Mouse (Mus musculus): ENCODE results near the gene Cpa1.

Cpa1 gene

DNA sequence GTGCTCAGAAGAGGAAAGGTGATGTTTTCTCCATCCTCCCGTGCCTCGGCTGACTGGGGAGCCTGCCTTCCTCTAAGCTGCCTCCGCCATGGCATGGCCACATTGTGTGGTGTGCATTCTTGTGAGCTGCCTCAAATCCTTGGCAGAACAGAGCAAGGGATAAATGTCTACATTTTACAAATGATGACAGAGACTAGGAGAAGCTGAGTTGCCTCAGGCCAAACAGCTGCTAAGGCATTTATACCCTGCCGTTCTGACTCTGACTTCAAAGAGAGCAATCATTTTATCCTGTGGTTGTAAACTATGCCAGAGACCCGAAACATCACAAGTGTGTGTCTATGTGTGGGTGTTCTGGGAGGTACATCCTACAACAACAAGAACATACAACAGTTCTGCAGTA, 28.6 kb downstream of the Cpa1 start:
- DNase-seq (ENCODE audit: inconsistent age in 2 of 2, low spot score in 1 of 2) = no peak

DNA sequence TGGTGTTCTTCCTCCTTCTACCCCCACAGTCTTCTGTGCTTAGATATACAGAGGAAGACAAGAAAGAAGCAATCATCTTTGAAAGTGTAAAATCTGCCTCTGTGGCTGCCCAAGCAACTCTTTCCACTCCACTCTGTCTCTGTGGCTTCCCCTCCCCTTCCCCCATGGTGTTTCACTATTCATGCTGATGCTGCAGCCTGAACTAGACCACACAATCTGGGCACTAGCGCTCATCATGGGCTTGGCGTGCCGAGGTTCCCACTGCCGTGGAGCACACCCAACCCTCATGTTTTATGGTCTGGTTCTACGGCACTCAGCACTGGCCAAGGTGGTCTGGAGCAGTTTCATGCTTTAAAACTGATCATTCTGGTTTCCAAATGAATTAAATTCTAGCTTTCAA, 32.7 kb downstream of the Cpa1 start:
- no peak for DNase-seq (ENCODE audit: inconsistent age in 2 of 2, low spot score in 1 of 2)

DNA sequence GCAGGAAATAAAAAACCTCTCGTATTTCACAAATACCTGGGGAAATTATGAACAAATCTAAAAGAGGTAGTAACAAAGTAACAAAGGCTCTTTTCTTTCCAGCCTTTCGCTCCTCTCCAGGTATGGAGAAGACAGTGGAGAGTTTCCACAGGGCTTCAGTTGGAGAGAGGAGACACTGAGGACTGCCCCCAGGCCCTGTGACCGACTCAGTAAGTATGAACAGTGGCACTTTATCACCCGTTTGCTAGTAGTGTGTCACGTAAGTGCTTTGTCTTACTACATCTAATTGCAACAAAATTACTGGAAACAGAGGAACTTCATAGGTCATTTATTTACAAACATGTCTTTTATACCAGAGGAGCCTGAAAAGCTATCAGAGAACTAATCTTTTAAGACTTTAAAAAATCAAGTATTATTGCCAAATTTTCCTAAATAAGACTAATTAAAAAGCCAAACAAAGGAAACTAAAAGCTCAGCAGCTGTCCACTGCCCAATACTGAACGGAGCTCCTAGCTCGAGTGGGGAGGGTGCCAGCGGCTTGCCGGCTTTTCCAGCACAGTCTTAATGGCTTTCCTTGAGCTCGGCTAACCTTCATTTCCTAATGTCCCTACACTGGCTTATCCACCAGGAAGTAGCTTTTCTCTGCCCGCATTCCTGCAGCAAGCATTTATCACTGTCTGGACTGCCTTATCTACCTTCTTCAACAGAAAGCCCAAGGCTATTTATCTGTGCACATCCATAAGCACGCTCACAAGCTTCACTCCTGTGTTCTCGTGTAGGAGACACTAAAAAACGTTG, 34.9 kb downstream of the Cpa1 start:
- DNase-seq (ENCODE audit: inconsistent age in 2 of 2, low spot score in 1 of 2) = peak; percentile 50 to 80

DNA sequence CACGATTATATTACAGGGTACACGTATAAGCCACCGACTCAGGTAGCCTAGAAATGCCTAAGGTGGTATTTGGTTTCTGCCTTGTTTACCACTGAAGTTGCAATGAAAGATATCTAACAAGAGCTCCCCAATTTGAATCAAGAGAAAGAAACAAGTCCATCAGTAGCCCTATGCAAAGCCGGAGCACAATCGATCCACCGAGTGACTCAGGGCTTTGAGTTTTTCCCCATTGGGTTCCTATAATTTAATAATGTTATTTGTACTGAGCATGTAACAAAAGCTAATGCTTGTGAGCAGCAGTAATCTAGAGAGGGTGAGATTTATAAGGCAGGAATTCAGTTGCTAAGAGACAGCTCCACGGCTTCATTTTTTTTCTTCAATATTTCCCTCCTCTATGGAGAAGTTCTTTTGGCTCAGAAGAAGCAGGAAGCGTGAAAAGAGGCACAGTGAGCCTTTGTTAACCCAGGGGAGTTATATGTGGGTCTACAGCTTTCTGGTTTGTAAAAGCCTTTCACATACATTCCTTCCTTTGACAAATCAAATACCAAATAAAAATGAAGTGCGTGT, 35.8 kb downstream of the Cpa1 start:
- DNase-seq (ENCODE audit: inconsistent age in 2 of 2, low spot score in 1 of 2) = peak in 1 of 2 experiments; percentile 77

DNA sequence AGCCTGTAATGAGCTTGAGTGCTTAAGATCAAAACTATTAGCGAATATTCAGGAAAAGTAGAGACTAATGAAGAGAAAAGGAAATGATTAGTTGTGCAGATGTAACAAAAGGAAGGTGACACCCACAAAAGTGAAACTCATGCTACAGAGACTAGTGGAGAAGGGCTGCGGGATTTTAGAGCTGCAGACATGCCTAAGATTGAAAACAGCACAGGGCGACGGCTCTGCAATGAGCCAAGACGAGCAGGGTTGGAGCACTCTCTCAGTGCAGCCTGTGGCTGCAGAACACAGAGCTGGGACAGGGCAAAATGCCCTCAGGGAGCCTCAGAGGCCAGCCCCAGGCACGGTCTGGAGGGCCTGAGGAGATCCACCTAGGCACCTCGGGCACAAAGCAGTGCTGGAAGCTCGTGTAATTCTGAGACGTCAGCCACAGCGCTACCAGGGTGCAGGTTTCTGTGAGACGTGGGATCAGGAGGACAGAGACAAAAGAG, 36.3 kb downstream of the Cpa1 start:
- DNase-seq (ENCODE audit: inconsistent age in 2 of 2, low spot score in 1 of 2) = peak; percentile 51 to 83

DNA sequence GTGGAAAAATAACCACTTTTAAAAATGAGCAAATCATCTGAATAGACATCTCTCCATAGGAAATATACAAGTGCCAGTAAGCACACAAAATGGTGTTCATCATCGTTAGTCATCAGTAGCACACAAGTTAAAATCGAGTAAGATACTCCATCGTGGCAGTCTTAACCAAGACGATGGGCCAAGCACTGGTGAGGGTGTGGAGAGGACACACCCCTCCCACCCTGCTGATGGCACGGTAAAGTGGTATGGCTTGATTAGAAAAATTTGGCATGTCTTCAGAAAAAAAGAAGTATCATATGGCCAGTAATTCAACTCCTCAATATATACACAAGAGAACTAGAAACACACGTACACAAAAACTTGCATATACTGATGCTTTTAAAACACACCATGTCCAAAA, 37.5 kb downstream of the Cpa1 start:
- no peak for DNase-seq (ENCODE audit: inconsistent age in 2 of 2, low spot score in 1 of 2)

DNA sequence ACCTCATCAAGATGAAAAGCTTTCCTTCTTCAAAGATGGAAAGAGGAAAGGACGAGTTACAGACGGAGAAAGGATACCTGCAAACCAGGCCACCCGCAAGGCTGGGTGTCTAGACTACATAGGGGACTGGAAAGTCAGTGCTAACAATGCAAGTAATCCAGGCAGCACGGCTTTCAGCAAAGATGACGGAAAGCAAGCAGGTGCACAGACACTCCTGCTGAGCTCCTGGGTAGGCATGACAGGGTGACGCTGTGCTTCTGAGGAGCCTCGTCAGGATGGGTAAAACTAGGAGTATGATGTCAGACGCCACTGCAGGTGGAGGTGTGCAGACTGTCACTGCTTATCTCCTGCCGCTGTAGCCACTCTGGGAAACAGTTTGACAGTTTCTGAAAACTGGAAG, 38.6 kb downstream of the Cpa1 start:
- DNase-seq (ENCODE audit: inconsistent age in 2 of 2, low spot score in 1 of 2) = no peak

DNA sequence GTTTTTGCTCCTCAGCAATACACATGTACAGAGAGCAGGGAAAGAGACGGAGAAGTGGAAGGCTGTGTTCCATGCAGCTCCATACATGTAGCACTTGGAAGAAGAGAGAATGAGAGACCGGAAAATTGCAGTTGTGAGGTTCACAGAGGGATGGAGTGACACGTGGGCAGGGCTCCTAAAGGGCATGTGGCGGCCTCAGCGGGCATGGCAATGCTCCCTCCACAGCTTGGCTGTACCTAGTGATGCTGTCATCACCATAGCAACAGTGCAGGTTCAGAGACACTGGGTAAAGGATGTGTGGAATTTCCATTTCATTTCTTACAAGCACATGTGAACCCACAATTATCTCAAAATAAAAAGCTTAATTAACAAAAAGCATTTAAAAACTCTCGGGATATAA, 39.5 kb downstream of the Cpa1 start:
- no peak for DNase-seq (ENCODE audit: inconsistent age in 2 of 2, low spot score in 1 of 2)

DNA sequence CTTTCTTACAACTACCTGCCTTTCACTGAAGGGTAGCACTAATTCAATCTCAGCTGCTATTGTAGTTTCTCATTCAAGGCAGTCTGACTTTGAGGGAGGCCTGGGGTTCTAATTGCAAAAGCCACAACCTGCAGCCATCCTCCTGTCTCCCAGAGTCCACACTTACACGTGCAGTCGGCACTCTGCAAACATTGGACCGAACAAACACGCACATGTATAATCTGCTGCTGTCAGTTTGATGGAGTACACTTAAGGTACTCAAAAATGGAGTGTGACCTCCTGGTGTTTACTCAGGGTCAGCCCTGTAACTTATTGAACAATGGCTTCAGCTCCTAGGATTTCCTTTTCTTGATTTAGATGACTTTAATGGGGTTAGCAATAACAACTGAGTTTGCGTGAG, 40.5 kb downstream of the Cpa1 start:
- DNase-seq (ENCODE audit: inconsistent age in 2 of 2, low spot score in 1 of 2) = no peak

DNA sequence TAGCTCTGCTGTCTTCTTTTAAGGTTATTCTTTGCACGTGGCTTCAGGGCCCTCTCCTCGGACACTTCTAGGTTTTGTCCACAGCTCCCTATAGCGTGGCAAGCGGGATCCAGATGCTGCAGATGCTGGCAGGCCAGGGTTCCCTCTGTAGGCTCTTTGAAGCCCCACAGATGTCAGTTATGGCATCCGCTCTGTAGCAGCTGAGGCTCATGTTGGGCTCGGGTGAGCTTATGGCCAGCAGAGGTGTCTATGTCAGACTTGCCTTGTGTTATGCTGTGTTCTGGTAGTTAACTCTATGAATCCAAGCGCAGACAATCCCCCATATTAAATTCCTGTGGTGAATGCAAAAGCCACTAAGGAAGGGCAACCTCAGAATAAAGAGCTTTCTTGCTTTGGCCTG, 41.4 kb downstream of the Cpa1 start:
- no peak for DNase-seq (ENCODE audit: inconsistent age in 2 of 2, low spot score in 1 of 2)

DNA sequence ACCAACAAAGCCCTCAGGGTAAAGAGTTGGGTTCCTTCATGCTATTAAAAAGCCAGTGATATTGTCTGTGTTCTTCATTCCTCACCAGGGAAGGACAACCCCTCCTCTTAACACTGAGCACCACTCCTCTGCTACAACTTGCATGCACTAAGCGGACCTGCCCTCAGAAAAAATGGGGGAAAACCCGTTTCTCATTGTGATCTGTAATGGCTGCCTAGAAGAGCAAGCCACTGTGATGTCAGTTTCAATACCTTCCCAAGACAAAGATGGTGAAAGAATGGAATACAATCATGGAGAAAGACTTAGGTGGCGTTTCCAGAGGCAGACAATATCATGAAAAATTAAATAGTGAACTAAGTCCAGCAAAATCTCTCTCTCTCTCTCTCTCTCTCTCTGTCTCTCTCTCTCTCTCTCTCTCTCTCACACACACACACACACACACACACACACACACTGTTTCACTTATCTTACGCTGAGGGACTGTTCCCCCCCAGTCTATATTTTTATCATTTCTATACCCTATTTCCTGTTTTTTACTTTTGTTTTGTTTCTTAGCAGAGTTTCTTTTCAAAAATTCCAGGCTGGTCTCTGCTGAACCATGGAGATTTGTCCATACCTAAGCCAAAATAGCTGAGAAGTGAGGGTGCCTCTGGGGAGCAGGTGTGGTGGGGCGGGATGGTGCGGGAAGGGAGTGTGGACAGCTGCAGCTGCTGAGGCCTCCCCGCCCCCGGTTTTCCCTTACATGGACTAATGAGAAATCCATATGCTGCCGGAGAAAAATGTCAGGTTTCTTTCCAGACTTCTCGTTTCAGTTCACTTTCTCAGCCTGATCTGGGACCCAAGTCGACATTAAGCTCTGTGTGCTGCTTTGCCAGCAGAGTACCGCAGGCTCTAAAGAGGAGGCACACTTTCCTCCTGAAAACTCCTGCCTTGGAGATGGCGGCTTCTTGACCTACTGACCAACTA, 43.2 kb downstream of the Cpa1 start:
- DNase-seq (ENCODE audit: inconsistent age in 2 of 2, low spot score in 1 of 2) = no peak

DNA sequence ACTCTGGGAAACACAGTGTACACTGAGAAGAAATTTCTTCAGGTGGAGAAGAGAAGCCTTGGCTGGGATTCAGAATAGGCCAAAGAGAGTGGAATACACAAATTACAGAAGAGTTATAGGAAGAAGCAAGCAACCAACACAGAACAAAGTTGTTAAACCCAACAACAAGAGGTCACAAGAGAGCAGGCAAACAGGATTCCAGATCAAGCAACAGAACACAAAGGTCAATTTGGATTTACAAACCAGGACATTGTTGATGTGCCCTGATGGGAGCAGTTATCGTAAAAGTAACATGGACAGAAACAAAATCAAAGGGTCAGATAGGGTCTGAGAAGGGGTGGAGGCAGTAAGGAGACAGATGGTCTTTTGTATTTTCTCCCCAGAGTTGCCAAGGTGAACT, 45.6 kb downstream of the Cpa1 start:
- no peak for DNase-seq (ENCODE audit: inconsistent age in 2 of 2, low spot score in 1 of 2)

DNA sequence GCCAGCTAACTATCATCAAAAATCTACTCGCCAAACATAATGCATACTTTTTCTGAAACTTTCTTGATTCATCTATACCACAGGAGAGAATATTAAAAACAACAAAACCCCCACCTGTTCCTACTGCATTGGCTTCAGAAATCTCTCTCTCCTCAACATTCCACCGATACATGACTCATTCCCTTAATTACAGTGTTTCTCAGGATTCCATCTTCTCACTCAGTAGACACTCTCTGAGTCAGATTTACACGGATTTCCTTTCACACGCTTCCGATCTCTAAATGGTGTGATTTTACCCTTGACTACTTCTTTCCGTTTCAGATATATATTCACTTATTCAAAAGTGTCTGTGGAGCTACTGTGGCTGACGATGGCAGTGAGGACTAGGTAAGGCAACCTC, 48.2 kb downstream of the Cpa1 start:
- DNase-seq (ENCODE audit: inconsistent age in 2 of 2, low spot score in 1 of 2) = no peak

DNA sequence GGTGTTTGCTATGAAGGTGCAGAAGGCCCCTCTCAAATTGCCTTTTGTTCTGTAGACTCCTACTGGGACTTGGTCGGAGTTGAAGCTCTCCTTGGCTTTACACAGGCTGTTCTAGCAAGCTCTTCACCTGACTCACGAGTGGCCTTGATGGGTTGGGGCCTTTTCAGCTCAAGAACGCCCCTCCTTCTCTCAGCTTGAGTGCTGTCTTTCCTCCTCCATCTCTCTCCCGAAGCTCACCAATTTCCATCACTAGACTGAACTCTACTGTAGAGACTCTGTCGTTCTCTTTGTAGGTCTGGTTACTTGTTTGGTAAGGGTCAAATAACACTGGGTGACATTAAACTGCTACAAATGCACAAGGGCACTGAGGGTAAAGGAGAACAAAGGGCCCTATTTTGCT, 53.8 kb downstream of the Cpa1 start:
- DNase-seq (ENCODE audit: inconsistent age in 2 of 2, low spot score in 1 of 2) = peak; percentile 39 to 72

DNA sequence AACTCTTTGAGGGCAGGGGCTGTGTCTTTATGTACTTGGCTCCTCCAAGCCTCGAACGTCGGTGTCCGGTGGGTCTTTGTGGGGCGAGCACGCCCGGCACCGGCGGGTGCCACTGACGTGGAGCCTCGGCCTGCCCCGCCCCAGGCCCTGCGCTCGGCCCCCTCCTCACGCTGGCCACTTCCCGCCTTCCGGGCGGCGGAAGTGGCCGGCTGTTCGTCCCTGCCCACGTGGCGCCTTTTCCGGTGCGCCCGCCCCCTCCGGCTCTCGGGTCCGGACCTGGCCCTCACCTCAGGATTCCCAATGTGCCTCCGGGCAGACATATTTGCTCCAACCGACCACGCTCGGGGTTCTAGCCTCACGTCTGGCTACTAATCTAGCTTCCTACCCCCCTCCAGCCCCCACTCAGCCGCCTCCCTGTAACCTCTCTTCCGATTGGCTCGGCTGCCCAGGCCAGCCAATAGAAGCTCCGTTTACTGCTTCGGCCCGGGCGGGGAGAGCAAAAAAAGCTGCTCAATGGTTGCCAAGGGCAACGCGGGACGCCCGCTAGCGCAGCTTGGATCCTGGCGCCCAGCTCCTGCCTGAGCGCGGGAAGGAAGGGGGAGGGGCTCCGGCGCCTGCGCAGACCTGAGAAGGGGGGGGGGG, 54.5 kb downstream of the Cpa1 start, which contains the start of gene Cep41:
Cep41 (minus strand) TSS at position 400 of the 642 bp plus-strand sequence.
- DNase-seq (ENCODE audit: inconsistent age in 2 of 2, low spot score in 1 of 2) = peak; percentile 97 to 100

DNA sequence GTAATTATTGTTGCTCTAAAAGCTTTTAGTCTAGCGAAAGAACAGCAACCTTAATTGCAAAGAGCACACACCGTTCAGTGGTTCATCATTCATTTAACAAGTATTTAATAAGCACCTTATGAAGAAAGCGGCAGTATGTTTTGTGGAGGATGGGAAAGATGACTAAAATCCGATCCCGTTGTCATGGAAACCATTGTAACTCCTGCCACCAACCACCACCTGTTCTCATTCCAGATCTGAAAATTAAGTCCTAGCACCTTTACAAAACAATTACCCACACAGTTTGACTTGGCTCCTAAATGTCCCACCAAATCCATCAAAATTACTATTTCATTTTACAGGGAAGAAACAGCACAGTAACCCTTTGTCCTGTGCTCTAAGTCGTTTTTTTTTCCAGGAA, 55.2 kb downstream of the Cpa1 start:
- peak in 1 of 2 experiments; percentile 36 for DNase-seq (ENCODE audit: inconsistent age in 2 of 2, low spot score in 1 of 2)

Data from adrenal gland, adult (tissue).